Mouse (Mus musculus): ENCODE data around the gene Ano4.

Ano4 gene

GRCm38 (mm10) chr10:89273001-89273680, 71.4 kb downstream of the Ano4 start:
- DNase-seq = no peak

GRCm38 (mm10) chr10:89267312-89267711, 77.2 kb downstream of the Ano4 start:
- DNase-seq = no peak

- DNase-seq = no peak
These were observed 81.2 kb downstream of the Ano4 start for GRCm38 (mm10) chr10:89263396-89263795.

- no peak for DNase-seq
These were observed 86.8 kb downstream of the Ano4 start for GRCm38 (mm10) chr10:89257457-89258381.

- DNase-seq = no peak
These were observed 87.7 kb downstream of the Ano4 start for GRCm38 (mm10) chr10:89256762-89257456.

- no peak for DNase-seq
These were observed 89.8 kb downstream of the Ano4 start for GRCm38 (mm10) chr10:89254765-89255164.

GRCm38 (mm10) chr10:89253799-89254198, 90.8 kb downstream of the Ano4 start:
- no peak for DNase-seq

GRCm38 (mm10) chr10:89252636-89253035, 91.9 kb downstream of the Ano4 start:
- DNase-seq = no peak

- DNase-seq = no peak
These were observed 100.8 kb downstream of the Ano4 start for GRCm38 (mm10) chr10:89243808-89244207.

GRCm38 (mm10) chr10:89224524-89224923, 120.0 kb downstream of the Ano4 start:
- no peak for DNase-seq

GRCm38 (mm10) chr10:89222284-89222989, 122.1 kb downstream of the Ano4 start:
- DNase-seq = no peak

GRCm38 (mm10) chr10:89216078-89216477, 128.5 kb downstream of the Ano4 start:
- DNase-seq = no peak

GRCm38 (mm10) chr10:89205858-89206257, 138.7 kb downstream of the Ano4 start:
- DNase-seq = no peak

- no peak for DNase-seq
These were observed 148.1 kb downstream of the Ano4 start for GRCm38 (mm10) chr10:89196444-89196843.

GRCm38 (mm10) chr10:89195068-89195467, 149.5 kb downstream of the Ano4 start:
- DNase-seq = no peak

- no peak for DNase-seq
These were observed 150.1 kb downstream of the Ano4 start for GRCm38 (mm10) chr10:89194440-89194839.

GRCm38 (mm10) chr10:89177921-89178320, 166.6 kb downstream of the Ano4 start:
- DNase-seq = no peak

GRCm38 (mm10) chr10:89164533-89164932, 180.0 kb downstream of the Ano4 start:
- no peak for DNase-seq

GRCm38 (mm10) chr10:89155502-89155901, 189.1 kb downstream of the Ano4 start:
- no peak for DNase-seq

- DNase-seq = no peak
These were observed 189.6 kb downstream of the Ano4 start for GRCm38 (mm10) chr10:89154797-89155465.

GRCm38 (mm10) chr10:89149166-89149565, 195.4 kb downstream of the Ano4 start:
- no peak for DNase-seq

- DNase-seq = no peak
These were observed 223.2 kb downstream of the Ano4 start for GRCm38 (mm10) chr10:89121391-89121790.
